Mouse (Mus musculus) intestine, embryonic 14.5 days (tissue): ENCODE measurements at regions not wholly inside any gene's neighbourhood (a gene's known extent, or its start where the extent isn't known, plus 50 kb on each side); places are given as distances from the start of the nearest gene placed in this dataset.
A peak's percentile ranks its signal among the peaks of the same experiment; 100 is the strongest.
"Not testable (repeated sequence)": the region's sequence is repeated elsewhere in the genome, so short reads cannot be mapped to it uniquely, and the experiment has no call there.

Experiments used
- ATAC-seq: fragments of 200-750 bp; cut with Nextera tagmentation; replicated peaks from 2 replicates; pipeline ENCODE4 v1.8.0; 2017; ENCODE audit warnings: low read depth, moderate number of reproducible peaks, moderate TSS enrichment, moderate library complexity; ENCODE audit not compliant: low FRiP score, low TSS enrichment
- DNase-seq: peaks from one replicate; pipeline ENCODE4 v3.0.0-alpha.2; 2018; ENCODE audit warnings: low spot score
- H3K27ac ChIP-seq: fragments of 300-500 bp; sonication (generic); 2 replicates; pipeline ENCODE4 v1.5.1; 2014; ENCODE audit warnings: low read depth, mild to moderate bottlenecking, control low read depth
- H3K27me3 ChIP-seq: fragments of 300-500 bp; sonication (generic); replicated peaks from 2 replicates; pipeline ENCODE4 v1.6.1; 2014; ENCODE audit warnings: low read length, control low read depth; ENCODE audit not compliant: control insufficient read depth, insufficient read depth
- H3K36me3 ChIP-seq: fragments of 300-500 bp; sonication (generic); 2 replicates; pipeline ENCODE4 v1.6.1; 2014; ENCODE audit warnings: low read length, control low read depth; ENCODE audit not compliant: control insufficient read depth, insufficient read depth
- H3K4me1 ChIP-seq: fragments of 300-500 bp; sonication (generic); replicated peaks from 2 replicates; pipeline ENCODE4 v1.6.1; 2014; ENCODE audit warnings: low read length, control low read depth, mixed read lengths; ENCODE audit not compliant: control insufficient read depth, insufficient read depth
- H3K4me2 ChIP-seq: fragments of 300-500 bp; sonication (generic); 2 replicates; pipeline ENCODE4 v1.6.1; 2014; ENCODE audit warnings: low read length
- H3K4me3 ChIP-seq: fragments of 300-500 bp; sonication (generic); 2 replicates; pipeline ENCODE4 v1.5.1; 2014; ENCODE audit warnings: low read depth, low read length, control low read depth, mixed read lengths
- H3K9ac ChIP-seq: fragments of 300-500 bp; sonication (generic); 2 replicates; pipeline ENCODE4 v1.6.1; 2014; ENCODE audit warnings: mild to moderate bottlenecking, low read length
- H3K9me3 ChIP-seq: fragments of 300-500 bp; sonication (generic); 2 replicates; pipeline ENCODE4 v1.6.1; 2016; ENCODE audit warnings: low read length, control low read depth; ENCODE audit not compliant: control insufficient read depth
- WGBS: fragments of 180-500 bp; shearing (Covaris S2); extraction: QIAGEN DNeasy Blood & Tissue Kit; methylation state at CpG from one replicate; pipeline ENCODE4 v1.1.7; 2014; 5-methylcytosine and 5-hydroxymethylcytosine counted together

DNA sequence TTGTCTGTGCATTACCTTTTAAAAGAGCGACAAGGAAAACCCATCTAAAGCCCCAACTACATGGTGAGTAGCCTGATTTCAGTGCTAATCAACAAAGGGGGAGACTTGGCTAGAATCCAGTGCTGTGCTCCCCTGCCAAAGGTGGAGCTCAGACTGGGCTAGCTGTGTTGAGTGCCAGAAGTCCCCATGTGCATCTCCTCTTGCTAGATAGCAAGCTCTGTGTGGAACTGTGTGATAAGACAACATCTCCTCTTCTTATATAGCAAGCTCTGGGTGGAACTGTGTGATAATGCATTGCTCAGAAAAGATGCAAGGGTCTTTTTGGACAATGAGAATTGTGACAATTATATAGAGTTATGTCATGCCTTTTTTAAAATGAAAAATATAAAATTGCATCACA lies 741.4 kb downstream of the Adam6a start:
- no peaks in the 10 kb centered on the region for H3K27me3 ChIP-seq
- ATAC-seq = no peak
- no peaks in the 10 kb centered on the region for H3K36me3 ChIP-seq
- WGBS = 81% methylated on average over 1 of the region's 1 CpGs
- no peak overlapping the region for H3K27ac ChIP-seq
- no peaks in the 10 kb centered on the region for H3K4me1 ChIP-seq
- no peak for DNase-seq
- H3K9ac ChIP-seq = no peak overlapping the region
- H3K9me3 ChIP-seq = 0 out of 2 replicates have a peak, but pooled peaks cover 5% of the 10 kb centered on the region
- no peak overlapping the region for H3K4me2 ChIP-seq
- H3K4me3 ChIP-seq = no peak overlapping the region

DNA sequence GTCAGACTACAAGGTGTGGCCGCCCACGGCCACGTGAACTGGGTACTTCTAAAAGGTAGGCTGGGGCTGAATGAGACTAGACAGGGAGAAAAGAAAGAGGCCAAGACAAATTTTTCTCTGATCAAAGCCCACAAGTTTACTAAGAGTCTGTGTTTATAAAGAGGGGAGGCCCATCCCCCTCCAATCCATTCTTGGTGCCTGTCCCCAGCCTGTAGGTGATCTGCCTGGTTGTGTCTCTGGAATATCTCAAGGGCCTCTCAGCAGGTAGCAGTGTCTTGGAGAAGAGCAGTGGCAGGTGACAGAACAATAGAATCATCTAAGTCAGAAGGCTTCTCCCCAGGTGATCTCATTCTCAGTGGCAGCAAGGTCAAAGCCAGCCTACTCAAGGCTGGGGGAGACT lies 743.3 kb downstream of the Adam6a start:
- no peaks in the 10 kb centered on the region for H3K27me3 ChIP-seq
- 0 out of 2 replicates have a peak, but pooled peaks cover 2% of the 10 kb centered on the region for H3K9me3 ChIP-seq
- no peak for ATAC-seq
- DNase-seq = no peak
- no peak overlapping the region for H3K4me2 ChIP-seq
- no peak overlapping the region for H3K9ac ChIP-seq
- H3K4me1 ChIP-seq = no peaks in the 10 kb centered on the region
- WGBS = 85% methylated on average over 3 of the region's 3 CpGs
- H3K27ac ChIP-seq = no peak overlapping the region
- no peak overlapping the region for H3K4me3 ChIP-seq
- no peaks in the 10 kb centered on the region for H3K36me3 ChIP-seq

DNA sequence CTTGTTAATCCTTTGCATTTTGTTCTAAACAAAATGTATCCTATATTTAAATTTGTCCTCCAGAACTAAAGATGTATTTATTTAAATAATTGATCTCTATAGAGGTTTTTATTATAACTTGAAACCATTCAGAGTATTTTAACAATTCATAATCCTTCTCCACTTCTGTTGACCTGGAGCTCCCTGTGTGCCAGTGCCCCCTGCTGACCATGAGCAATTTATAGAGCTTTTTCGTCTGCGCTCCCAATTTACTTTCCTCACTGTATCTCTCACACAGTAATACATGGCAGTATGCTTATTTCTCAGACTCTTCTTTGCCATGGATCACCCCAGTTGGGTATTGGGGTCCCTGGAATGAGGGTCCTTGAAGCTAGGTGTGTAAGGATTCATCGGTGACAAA lies 747.4 kb downstream of the Adam6a start:
- no peak for DNase-seq
- Histone ChIP-seq H3K27me3 (no peaks in the 10 kb centered on the region), H3K4me1 (no peaks in the 10 kb centered on the region), H3K27ac (no peak overlapping the region), H3K9me3 (0 out of 2 replicates have a peak, but pooled peaks cover 7% of the 10 kb centered on the region), H3K36me3 (no peaks in the 10 kb centered on the region), H3K4me2 (no peak overlapping the region), H3K9ac (no peak overlapping the region), H3K4me3 (no peak overlapping the region)
- WGBS = 80% methylated on average over 3 of the region's 3 CpGs
- no peak for ATAC-seq

DNA sequence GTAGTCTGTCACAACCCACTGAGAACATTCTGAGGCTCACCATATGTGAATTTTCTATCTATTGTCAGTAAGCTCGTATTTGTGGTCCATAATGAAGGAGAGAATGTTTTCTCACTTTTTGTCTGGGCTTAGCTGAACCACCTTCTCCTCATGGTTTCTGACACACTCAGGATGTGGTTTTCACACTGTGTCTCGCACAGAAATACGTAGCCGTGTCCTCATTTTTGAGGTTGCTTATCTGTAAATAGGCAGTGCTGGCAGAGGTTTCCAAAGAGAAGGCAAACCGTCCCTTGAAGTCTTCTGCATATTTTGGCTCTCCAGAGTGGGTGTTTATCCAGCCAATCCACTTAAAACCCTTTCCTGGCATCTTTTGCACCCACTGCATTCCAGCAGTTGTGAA lies 756.1 kb downstream of the Adam6a start:
- Histone ChIP-seq H3K9me3 (0 out of 2 replicates have a peak, but pooled peaks cover 3% of the 10 kb centered on the region), H3K4me3 (no peak overlapping the region), H3K27me3 (no peaks in the 10 kb centered on the region), H3K36me3 (no peaks in the 10 kb centered on the region), H3K4me1 (no peaks in the 10 kb centered on the region), H3K27ac (no peak overlapping the region), H3K9ac (no peak overlapping the region), H3K4me2 (no peak overlapping the region)
- DNase-seq (no peak), ATAC-seq (no peak)
- WGBS = 77% methylated on average over 5 of the region's 5 CpGs

DNA sequence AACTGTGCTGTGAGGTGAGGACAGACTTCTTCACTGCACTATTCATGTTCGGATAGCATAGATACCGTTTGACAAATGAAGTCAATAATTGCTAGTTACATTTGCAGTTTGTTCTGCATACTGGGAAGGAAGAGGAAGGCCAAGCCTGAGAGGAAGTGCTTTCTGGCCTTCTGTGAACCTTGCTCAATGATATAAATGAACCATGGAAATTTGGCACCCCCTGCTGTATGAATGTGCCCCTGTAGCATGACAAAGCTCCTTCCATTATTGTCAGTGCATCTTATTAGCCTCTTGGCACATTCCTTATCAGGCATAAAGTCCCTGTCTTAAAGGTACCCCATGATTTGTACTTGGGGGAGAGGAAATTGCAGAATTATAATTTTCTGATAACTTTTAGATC lies 758.0 kb downstream of the Adam6a start:
- H3K4me3 ChIP-seq = no peak overlapping the region
- H3K36me3 ChIP-seq = no peaks in the 10 kb centered on the region
- no peaks in the 10 kb centered on the region for H3K27me3 ChIP-seq
- no peak overlapping the region for H3K27ac ChIP-seq
- 80% methylated on average over 2 of the region's 2 CpGs for whole genome bisulfite sequencing
- no peak overlapping the region for H3K4me2 ChIP-seq
- no peak overlapping the region for H3K9ac ChIP-seq
- H3K9me3 ChIP-seq = no peaks in the 10 kb centered on the region
- DNase-seq (no peak), ATAC-seq (no peak)
- H3K4me1 ChIP-seq = no peaks in the 10 kb centered on the region

DNA sequence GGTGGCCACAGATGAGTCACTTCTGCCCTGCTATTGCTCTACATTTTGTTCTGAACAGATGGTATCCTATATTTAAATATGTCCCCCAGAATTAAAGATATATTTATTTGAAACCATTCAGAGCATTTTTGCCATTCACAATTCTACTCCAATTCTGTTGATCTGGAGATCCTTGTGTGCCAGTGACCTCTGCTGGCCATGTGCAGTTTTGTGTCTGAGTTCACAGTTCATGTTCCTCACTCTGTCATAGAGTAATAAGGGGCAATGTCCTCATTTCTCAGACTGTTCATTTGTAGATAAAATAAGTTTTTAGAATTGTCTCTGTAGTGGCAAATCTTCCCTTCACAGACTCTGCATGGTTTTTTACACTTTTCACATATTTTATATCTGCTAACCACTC lies 788.8 kb downstream of the Adam6a start:
- no peak for ATAC-seq
- no peaks in the 10 kb centered on the region; the same call in 1 of the 2 replicates for H3K9me3 ChIP-seq
- H3K4me1 ChIP-seq = no peaks in the 10 kb centered on the region
- no peak overlapping the region for H3K27ac ChIP-seq
- H3K36me3 ChIP-seq = no peaks in the 10 kb centered on the region
- H3K4me2 ChIP-seq = no peak overlapping the region
- no peak for DNase-seq
- no peaks in the 10 kb centered on the region for H3K27me3 ChIP-seq
- H3K4me3 ChIP-seq = no peak overlapping the region
- no peak overlapping the region for H3K9ac ChIP-seq

DNA sequence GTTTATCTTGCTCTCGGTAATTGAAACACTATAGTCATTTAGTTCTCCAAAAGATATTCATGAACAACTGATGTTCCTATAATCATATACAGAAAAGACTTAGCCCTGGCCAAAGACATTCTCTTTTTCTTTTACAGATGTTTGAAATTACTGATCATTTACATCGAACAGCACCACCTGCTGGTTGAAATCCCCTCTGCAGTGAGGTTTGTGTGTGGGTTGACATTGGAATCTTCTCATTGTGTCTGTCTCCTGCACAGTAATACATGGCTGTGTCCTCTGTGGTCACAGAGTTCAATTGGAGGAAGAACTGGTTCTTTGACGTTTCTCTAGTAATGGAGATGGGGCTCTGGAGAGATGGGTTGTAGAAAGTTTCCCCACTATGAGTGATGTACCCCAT lies 822.6 kb downstream of the Adam6a start:
- no peaks in the 10 kb centered on the region for H3K27me3 ChIP-seq
- no peaks in the 10 kb centered on the region for H3K36me3 ChIP-seq
- H3K9me3 ChIP-seq = 0 out of 2 replicates have a peak, but pooled peaks cover 4% of the 10 kb centered on the region
- 62% methylated on average over 3 of the region's 3 CpGs for WGBS
- H3K27ac ChIP-seq = no peak overlapping the region
- ATAC-seq = no peak
- H3K9ac ChIP-seq = no peak overlapping the region
- no peak overlapping the region for H3K4me3 ChIP-seq
- no peak overlapping the region for H3K4me2 ChIP-seq
- no peaks in the 10 kb centered on the region for H3K4me1 ChIP-seq
- no peak for DNase-seq

DNA sequence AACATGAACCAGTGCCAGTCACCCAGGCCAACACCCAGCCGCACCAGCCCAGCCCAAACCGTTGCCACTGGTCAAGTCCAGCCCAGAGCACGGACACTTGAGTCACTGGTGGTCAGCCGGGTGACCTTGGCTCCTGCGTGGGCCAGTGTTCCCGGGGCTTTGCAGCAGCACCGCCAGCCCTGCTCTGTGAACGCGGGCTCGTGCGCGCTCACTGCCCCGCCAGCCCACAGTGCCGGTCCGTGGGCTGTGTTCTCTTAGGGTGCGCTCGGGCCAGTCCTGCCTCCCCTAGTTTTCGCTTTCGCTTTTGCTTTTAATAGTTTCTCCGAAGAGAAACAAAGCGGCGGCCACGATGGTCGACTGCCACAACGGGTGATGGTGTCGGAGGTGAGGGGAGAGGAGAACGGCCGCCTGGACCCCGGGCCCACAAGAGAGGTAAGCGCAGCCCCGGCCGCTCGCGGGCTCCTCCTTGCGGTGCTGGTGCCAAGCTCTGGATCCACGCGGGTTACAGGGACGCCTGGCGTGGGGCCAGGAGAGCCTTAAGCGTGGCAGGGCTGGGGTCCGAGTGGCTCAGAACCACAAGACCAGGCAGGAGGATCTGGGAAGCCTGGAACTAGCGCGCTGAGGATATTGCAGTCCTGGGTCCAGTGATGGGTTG lies 835.1 kb downstream of the Adam6a start:
- not testable (repeated sequence) for H3K4me3 ChIP-seq
- WGBS = 32% methylated on average over 34 of the region's 43 CpGs

DNA sequence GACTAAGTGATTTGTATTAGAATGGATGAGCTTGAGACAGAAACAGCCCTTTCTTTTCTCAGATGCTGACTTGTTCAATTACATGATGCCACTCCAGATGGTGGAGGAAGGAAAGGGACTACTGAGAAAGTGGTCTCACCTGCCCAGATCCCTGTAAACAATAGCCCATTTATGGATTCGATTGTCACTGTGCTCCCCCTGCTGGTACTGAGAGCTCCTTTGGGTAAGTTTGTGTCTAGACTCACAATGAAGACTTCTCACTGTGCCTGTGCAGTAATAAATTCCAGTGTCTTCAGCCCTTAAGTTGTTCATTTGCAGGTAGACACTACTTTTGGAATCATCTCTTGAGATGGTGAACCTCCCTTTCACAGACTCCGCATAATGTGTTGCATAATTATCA lies 847.7 kb downstream of the Adam6a start:
- WGBS = 65% methylated on average over 2 of the region's 2 CpGs
- no peak overlapping the region for H3K27ac ChIP-seq
- H3K27me3 ChIP-seq = no peaks in the 10 kb centered on the region
- 0 out of 2 replicates have a peak, but pooled peaks cover 2% of the 10 kb centered on the region for H3K9me3 ChIP-seq
- no peak overlapping the region for H3K4me3 ChIP-seq
- H3K9ac ChIP-seq = no peak overlapping the region
- H3K36me3 ChIP-seq = no peaks in the 10 kb centered on the region
- H3K4me1 ChIP-seq = no peaks in the 10 kb centered on the region
- ATAC-seq = no peak
- no peak for DNase-seq
- no peak overlapping the region for H3K4me2 ChIP-seq

More for the DNA sequence above, 835.1 kb downstream of the Adam6a start:
- not testable (repeated sequence) for H3K36me3 ChIP-seq, H3K27me3 ChIP-seq, H3K4me1 ChIP-seq, DNase-seq, H3K9me3 ChIP-seq, H3K27ac ChIP-seq, H3K9ac ChIP-seq
- H3K4me2 ChIP-seq = peak overlapping the region; percentile 33
- ATAC-seq = 0 out of 2 replicates have a peak, but pooled peaks have one; percentile 32
